Mouse (Mus musculus) stomach, postnatal 0 days (tissue): ENCODE data around the gene Ush2a.

Experiments
- CTCF ChIP-seq: IDR thresholded peaks from 2 replicates; pipeline ENCODE4 v1.5.1; 2016; ENCODE audit warnings: antibody characterized with exemption, low read depth, mild to moderate bottlenecking, moderate library complexity
- EP300 ChIP-seq: optimal IDR thresholded peaks from 2 replicates; pipeline ENCODE3; 2016; ENCODE audit warnings: antibody characterized with exemption

DNA sequence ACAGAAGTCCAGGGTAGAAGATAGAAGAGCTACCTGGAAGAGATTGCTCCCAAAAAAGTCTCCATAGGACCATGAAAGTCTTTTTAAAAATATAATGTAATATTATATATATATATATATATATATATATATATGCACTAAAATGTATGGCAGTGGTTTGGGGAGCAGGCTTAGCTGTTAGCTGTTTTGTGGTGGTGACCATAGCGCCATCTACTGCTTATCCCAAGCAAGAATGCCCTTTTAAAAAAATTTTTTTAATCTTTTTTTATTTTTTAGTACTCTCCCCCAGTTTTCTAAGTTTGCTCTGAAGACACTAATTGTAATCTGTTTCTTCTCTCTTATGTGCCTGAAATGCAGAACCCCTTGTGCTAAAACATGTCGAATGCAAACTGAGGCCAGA is 543.2 kb downstream of the Ush2a start:
- peak; percentile 60 for TF ChIP-seq CTCF
- TF ChIP-seq EP300: no peak
